Mouse (Mus musculus) intestine, postnatal 0 days (tissue): ENCODE data around the gene Ubl4a. TPM values are rescaled to one million over a fixed set of nuclear protein-coding genes. Genes with fewer than 3 reads are reported as not detected.
A peak's percentile ranks its signal among the peaks of the same experiment; 100 is the strongest.

Source experiments
- ATAC-seq: fragments of 200-750 bp; cut with Nextera tagmentation; 2 replicates; pipeline ENCODE4 v1.8.0; 2017; ENCODE audit warnings: mild to moderate bottlenecking, moderate TSS enrichment, moderate library complexity
- H3K27ac ChIP-seq: fragments of 300-500 bp; sonication (generic); 2 replicates; pipeline ENCODE4 v1.5.1; 2014; ENCODE audit warnings: mild to moderate bottlenecking, low read depth, low read length, moderate library complexity
- H3K27me3 ChIP-seq: fragments of 300-500 bp; sonication (generic); replicated peaks from 2 replicates; pipeline ENCODE4 v1.6.1; 2014; ENCODE audit warnings: low read length, mixed read lengths; ENCODE audit not compliant: control insufficient read depth, insufficient read depth
- H3K36me3 ChIP-seq: fragments of 300-500 bp; sonication (generic); 2 replicates; pipeline ENCODE4 v1.6.1; 2014; ENCODE audit warnings: mild to moderate bottlenecking, moderate library complexity; ENCODE audit not compliant: control insufficient read depth, insufficient read depth
- H3K4me1 ChIP-seq: fragments of 300-500 bp; sonication (generic); replicated peaks from 2 replicates; pipeline ENCODE4 v1.6.1; 2014; ENCODE audit warnings: antibody characterized with exemption, low read length, mixed read lengths; ENCODE audit not compliant: control insufficient read depth, insufficient read depth
- H3K4me2 ChIP-seq: fragments of 300-500 bp; sonication (generic); replicated peaks from 2 replicates; pipeline ENCODE4 v1.6.1; 2014; ENCODE audit warnings: low read depth, mild to moderate bottlenecking, moderate library complexity
- H3K4me3 ChIP-seq: fragments of 300-500 bp; sonication (generic); 2 replicates; pipeline ENCODE4 v1.5.1; 2014; ENCODE audit warnings: low read depth, low read length
- H3K9ac ChIP-seq: fragments of 300-500 bp; sonication (generic); 2 replicates; pipeline ENCODE4 v1.6.1; 2014; ENCODE audit warnings: mild to moderate bottlenecking, low read depth, low read length
- H3K9me3 ChIP-seq: fragments of 300-500 bp; sonication (generic); 2 replicates; pipeline ENCODE4 v1.6.1; 2016; ENCODE audit warnings: mixed run types; ENCODE audit not compliant: control insufficient read depth
- CTCF ChIP-seq: sonication (generic); IDR thresholded peaks from 2 replicates; pipeline ENCODE4 v1.5.1; 2016; ENCODE audit warnings: low read depth, mild to moderate bottlenecking, control low read depth, antibody characterized with exemption, moderate library complexity
- WGBS: fragments of 180-500 bp; shearing (Covaris S2); extraction: QIAGEN DNeasy Blood & Tissue Kit; methylation state at CpG from one replicate; pipeline ENCODE4 v1.1.7; 2014; 5-methylcytosine and 5-hydroxymethylcytosine counted together
- microRNA-seq: library from miRNA; unstranded; fragments of <30 nt; microRNA quantifications from one replicate; pipeline ENCODE4, GENCODE M21; 2016
- polyA plus RNA-seq: library from polyadenylated mRNA; unstranded; fragments of >200 nt; fragmentation: Nextera tagmentation; extraction: Ambion mirVana; gene quantifications from 2 replicates; pipeline ENCODE4 v1.2.1, GENCODE M21; 2015

The Ubl4a gene
- polyA plus RNA-seq, 1 experiment from 2014 or later, result 78.1 TPM

DNA sequence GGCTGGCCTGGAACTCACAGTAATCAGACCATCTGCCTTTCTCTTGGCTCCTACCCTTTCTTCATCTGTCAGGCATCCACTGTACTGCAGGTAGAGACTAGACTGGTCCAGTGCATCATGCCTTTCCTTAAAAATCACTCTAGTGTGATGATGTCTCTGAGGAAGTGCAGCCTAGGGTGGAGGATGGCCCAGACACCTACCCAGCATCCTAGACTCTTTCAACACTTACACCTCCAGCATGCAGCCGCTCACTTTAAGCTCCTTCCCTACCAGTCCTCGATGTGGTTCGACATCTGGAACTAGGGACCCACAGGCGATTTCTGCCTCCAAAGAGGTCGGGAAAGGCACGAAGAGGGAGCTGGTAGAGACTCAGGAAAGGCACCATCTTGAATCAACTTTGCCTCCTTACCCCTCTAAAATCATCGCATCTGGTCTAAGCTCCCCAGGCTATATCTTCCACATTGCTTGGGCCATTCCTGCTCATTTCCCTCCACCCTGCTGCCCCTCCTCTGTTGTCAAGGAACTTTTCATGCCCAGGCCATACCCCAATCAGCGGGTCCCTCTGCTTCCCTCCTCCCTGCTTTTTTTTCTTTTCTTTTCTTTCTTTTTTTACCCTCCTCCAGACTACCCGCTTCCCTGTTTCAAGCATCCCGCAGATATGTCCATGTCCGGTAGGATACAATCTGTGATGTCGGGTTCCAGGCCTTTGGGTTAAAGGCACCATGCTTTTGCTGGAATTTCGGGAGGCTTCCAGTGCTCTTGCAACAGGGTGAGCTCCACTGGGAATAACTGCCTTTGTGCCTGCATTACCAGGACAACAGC, 20.2 kb downstream of the Ubl4a start:
- no peak for TF ChIP-seq CTCF
- no peak for ATAC-seq
- Histone ChIP-seq H3K9me3 (no peaks in the 10 kb centered on the region), H3K27me3 (no peaks in the 10 kb centered on the region), H3K36me3 (no peaks in the 10 kb centered on the region), H3K4me3 (peak overlapping the region; percentile 46), H3K9ac (peak overlapping the region; percentile 45; the same call in 1 of the 2 replicates), H3K4me2 (peak overlapping the region; percentile 57), H3K4me1 (no peaks in the 10 kb centered on the region), H3K27ac (no peak overlapping the region)
- 21% methylated on average over 13 of the region's 13 CpGs for WGBS

DNA sequence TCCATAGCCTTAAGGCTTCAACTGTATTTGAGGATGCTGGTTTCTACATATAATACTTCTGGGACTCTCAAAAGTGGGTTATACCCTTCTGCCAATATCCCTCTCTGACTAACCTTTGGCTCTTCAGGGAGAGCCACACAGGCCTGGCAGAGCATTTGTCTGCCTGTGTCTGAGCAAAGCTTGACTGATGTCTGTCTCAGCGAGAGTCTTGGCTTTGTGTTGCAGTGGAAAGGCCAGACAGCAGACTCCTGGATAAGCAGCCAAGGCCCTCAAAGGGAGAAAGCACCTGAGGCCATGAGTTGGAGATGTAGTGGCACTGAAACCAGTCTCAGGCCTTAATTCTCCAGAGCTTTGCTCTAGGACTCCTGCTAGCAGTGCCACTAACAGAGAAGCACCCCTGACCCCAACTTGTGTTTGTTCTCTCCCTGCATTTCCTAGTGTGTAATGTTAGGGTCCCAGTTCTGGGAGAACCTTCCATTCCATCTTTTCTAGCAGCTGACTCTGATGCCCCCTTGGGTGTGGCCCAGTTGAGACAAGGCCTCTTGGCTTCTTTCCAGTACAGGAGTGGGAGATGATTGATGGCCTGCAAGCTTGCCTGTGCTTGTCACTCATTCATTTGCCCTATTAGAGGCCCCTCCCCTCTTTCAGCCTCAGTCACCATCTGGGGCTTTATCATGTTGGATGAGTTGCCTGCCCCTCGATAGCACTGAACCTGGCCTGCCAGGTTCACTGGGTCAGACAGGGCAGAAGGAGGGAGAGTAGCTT, 42.7 kb downstream of the Ubl4a start:
- no peaks in the 10 kb centered on the region for H3K9me3 ChIP-seq
- H3K4me2 ChIP-seq, result no peak overlapping the region
- no peak for ATAC-seq
- H3K4me1 ChIP-seq, result no peaks in the 10 kb centered on the region
- no peaks in the 10 kb centered on the region for H3K27me3 ChIP-seq
- 37% methylated on average over 2 of the region's 2 CpGs for WGBS
- H3K4me3 ChIP-seq, result no peak overlapping the region
- no peaks in the 10 kb centered on the region for H3K36me3 ChIP-seq
- H3K9ac ChIP-seq, result no peak overlapping the region
- no peak for TF ChIP-seq CTCF
- no peak overlapping the region for H3K27ac ChIP-seq

DNA sequence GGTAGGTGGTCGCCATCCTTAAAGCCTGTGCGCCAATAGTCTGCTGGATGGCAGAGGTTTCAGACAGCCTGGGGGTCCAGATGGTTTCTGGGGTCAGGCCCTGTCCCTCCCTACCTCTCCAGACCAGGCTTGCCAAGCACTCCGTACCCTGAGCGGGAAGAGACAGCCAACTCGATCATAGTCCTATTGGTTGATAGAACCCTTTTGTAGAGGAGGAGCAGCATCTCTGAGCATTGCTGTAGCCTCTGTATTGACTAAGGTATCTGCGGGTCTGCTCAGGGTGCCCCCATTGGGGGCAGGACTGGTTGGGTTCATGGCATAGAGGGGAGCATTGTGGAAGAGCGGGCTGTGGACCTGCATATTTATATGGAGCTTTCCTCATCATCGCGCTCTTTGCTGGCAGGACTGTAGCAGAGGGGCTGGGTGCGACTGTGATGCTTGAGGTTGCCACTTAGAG, 43.8 kb downstream of the Ubl4a start:
- Histone ChIP-seq H3K9ac (no peak overlapping the region; the same call in 1 of the 2 replicates), H3K27me3 (no peaks in the 10 kb centered on the region), H3K4me1 (no peaks in the 10 kb centered on the region), H3K4me2 (peak overlapping the region; percentile 68), H3K27ac (no peak overlapping the region), H3K9me3 (no peaks in the 10 kb centered on the region), H3K4me3 (peak overlapping the region; percentile 42), H3K36me3 (no peaks in the 10 kb centered on the region)
- peak; percentile 9; the same call in 1 of the 2 replicates for ATAC-seq
- 28% methylated on average over 9 of the region's 10 CpGs for WGBS
- no peak for TF ChIP-seq CTCF

DNA sequence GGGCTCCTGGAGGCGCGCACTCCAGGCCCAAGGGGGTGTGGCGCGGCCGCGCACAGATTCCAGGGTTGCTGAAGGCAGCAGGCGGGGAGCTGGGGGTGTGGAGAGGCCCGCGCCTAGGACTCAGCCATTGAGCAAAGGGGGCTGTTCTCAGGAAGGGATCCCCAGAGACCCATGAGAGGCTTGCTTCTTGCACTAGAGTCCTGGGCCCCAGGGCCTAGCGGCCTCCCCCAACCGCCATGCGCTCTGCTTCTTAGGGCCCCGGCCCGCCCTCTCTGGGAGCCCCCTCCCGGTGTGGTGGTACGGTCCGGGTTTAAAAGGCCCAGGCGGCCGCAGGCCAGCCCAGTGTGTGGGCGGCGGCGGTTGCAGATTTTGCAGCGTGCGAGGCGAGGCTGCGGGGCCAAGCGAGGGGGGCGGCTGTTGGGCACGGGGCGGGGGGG, 44.3 kb downstream of the Ubl4a start, which contains the start of gene Plxna3:
Gene Plxna3, plus strand, starts transcription at position 342 of the 437 bp plus-strand sequence.
- Histone ChIP-seq H3K9ac (peak within 1 kb of the TSS; percentile 53), H3K27ac (no peak within 1 kb of the TSS), H3K4me2 (peak within 1 kb of the TSS; percentile 68), H3K9me3 (no peaks in the 10 kb centered on the region), H3K27me3 (no peaks in the 10 kb centered on the region), H3K4me3 (peak within 1 kb of the TSS; percentile 42), H3K36me3 (no peaks in the 10 kb centered on the region), H3K4me1 (no peaks in the 10 kb centered on the region)
- ATAC-seq, result peak; percentile 94
- TF ChIP-seq CTCF, result no peak
- 23% methylated on average over 30 of the region's 30 CpGs for WGBS

Small RNAs within 50 kb of the gene (microRNA-seq; reads per million reads assigned to microRNA genes)
- gene Mir7092, result not detected

Other genes with a start within 250 kb of the Ubl4a start
- gene Opn1mw, start 245.8 kb downstream of the Ubl4a start, polyA plus RNA-seq, result not detected in 2 replicates
- gene Mecp2, start 237.9 kb downstream of the Ubl4a start, polyA plus RNA-seq, result 7.9 and 8.5 TPM in 2 replicates
- not detected in 2 replicates for gene Tex28, start 205.4 kb downstream of the Ubl4a start, polyA plus RNA-seq
- gene Tktl1, start 196.0 kb downstream of the Ubl4a start, polyA plus RNA-seq, result not detected in 2 replicates
- gene Flna, start 123.4 kb downstream of the Ubl4a start, polyA plus RNA-seq, result 155 and 170 TPM in 2 replicates
- gene Emd, start 118.5 kb downstream of the Ubl4a start, polyA plus RNA-seq, result 13.8 and 14.6 TPM in 2 replicates
- gene Rpl10, start 102.4 kb downstream of the Ubl4a start, polyA plus RNA-seq, result 485 and 521 TPM in 2 replicates
- gene Taz, start 91.3 kb downstream of the Ubl4a start, polyA plus RNA-seq, result 64.0 and 64.8 TPM in 2 replicates
- 24.7 and 26.2 TPM in 2 replicates for gene Dnase1l1, start 90.9 kb downstream of the Ubl4a start, polyA plus RNA-seq
- 111 and 115 TPM in 2 replicates for gene Atp6ap1, start 76.1 kb downstream of the Ubl4a start, polyA plus RNA-seq
- 63.9 and 72.4 TPM in 2 replicates for gene Gdi1, start 68.2 kb downstream of the Ubl4a start, polyA plus RNA-seq
- gene Fam50a, start 60.2 kb downstream of the Ubl4a start, polyA plus RNA-seq, result 35.6 and 42.9 TPM in 2 replicates
- gene Plxna3, start 44.2 kb downstream of the Ubl4a start, polyA plus RNA-seq, result 0.93 and 1.3 TPM in 2 replicates
- gene Lage3, start 19.6 kb downstream of the Ubl4a start, polyA plus RNA-seq, result 58.3 and 62.2 TPM in 2 replicates
- gene Slc10a3, start 131 bp upstream of the Ubl4a start, polyA plus RNA-seq, result 16.9 and 18.3 TPM in 2 replicates
- 20.9 and 22.0 TPM in 2 replicates for gene Fam3a, start 20.1 kb upstream of the Ubl4a start, polyA plus RNA-seq
- 12.0 and 12.7 TPM in 2 replicates for gene Ikbkg, start 20.1 kb upstream of the Ubl4a start, polyA plus RNA-seq
- 13.6 and 14.5 TPM in 2 replicates for gene G6pdx, start 56.0 kb upstream of the Ubl4a start, polyA plus RNA-seq
- not detected in 2 replicates for gene Gm6880, start 108.2 kb upstream of the Ubl4a start, polyA plus RNA-seq
- not detected in 2 replicates for gene Olfr1326-ps1, start 201.7 kb upstream of the Ubl4a start, polyA plus RNA-seq
- gene Olfr1325, start 219.5 kb upstream of the Ubl4a start, polyA plus RNA-seq, result not detected in 2 replicates